Mouse (Mus musculus): ENCODE data around the gene Fmo1.
A peak's percentile ranks its signal among the peaks of the same experiment; 100 is the strongest.

Fmo1 gene

DNA sequence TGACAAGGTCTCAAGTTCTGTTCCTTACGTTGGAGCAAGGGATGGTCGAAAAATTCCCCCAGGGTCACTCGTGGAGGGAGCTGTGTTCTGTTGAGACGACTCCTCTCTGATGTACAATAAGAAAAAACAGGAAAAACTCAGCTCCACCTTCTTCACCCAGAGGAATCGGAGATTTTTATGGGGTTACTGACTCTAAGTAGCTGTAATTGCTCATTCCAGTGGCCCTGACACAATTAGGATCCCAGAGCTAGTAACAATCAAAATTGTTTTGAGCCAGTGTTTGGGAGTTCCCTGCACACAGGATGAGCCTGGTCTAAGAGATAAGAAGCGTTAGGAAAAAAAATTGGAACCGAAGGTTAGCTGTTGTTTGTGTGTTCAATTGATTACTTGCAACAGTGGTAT, at the start of gene Fmo1:
Gene Fmo1, minus strand, starts transcription at position 331 of the 402 bp plus-strand sequence.
- no peak for DNase-seq (ENCODE audit: low read depth, low spot score)

- DNase-seq (ENCODE audit: low read depth, low spot score), result no peak
Measured at GRCm38 (mm10) chr1:162914932-162915556, 48.6 kb upstream of the Fmo1 start.

DNA sequence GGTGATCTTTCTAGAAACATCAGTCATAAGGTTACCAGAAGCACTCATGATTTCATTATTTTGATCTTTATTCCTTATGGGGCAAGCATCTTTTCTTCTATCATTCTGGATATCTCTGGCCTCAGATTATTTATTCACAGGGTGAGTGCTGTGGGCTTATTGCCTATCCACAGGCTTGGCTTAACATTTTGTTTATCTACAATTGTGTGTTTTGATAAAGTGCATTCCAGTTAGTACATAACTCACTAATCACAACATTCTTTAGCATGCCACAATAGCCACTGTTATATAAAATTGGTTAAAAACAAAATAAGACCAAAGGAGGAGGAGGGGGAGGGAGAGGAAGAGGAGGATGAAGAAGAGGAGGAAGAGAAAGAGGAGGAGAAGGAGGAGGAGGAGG, 45.7 kb upstream of the Fmo1 start:
- DNase-seq (ENCODE audit: low read depth, low spot score), result no peak

DNA sequence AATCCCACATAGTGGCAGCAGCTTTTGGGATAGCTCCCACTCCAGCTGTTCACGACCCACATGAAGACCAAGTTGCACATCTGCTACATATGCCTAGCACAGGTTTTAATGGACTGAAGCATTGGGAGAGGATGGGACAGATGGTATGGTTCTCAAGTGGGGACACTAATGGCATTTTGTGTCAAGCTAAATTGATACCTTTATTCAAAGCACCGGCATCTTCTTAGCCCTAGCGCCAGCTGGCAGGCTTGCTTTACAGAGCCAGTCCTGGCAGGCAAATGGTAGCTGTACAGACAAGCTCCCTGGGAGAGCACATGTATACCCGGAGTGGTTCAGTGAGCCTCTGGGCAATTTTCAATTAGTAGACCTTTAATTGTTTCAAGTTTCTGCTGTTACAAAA, 35.5 kb upstream of the Fmo1 start:
- no peak for DNase-seq (ENCODE audit: low read depth, low spot score)

- no peak for DNase-seq (ENCODE audit: low read depth, low spot score)
Measured at GRCm38 (mm10) chr1:162897838-162898811, 31.7 kb upstream of the Fmo1 start, which contains the start of gene Fmo2. TSS of gene Fmo2 (minus strand) at chr1:162898726.

GRCm38 (mm10) chr1:162895900-162896299, 29.5 kb upstream of the Fmo1 start:
- peak; percentile 4 for DNase-seq (ENCODE audit: low read depth, low spot score)

DNA sequence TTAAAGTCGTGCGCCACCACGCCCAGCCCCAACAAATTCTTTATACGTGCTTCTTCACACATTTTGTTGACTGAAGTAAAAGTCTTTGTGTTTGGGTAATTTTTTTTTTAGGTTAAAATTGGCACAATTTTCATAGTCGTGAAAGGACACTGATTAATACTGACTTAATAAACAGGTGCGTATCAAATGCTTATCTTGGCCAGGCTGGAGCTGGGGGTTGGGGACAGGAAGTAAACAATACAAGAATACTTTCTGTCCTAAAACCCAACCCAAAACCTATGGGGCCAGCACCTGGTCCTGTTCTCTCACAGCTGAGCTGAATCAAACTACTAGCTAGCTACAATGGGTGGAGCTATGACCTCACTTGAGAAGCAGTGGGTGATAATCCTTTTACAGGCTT, 26.6 kb upstream of the Fmo1 start:
- DNase-seq (ENCODE audit: low read depth, low spot score), result no peak

GRCm38 (mm10) chr1:162891980-162892451, 25.6 kb upstream of the Fmo1 start:
- DNase-seq (ENCODE audit: low read depth, low spot score), result no peak

GRCm38 (mm10) chr1:162888646-162889045, 22.2 kb upstream of the Fmo1 start:
- no peak for DNase-seq (ENCODE audit: low read depth, low spot score)

GRCm38 (mm10) chr1:162887644-162888043, 21.2 kb upstream of the Fmo1 start:
- no peak for DNase-seq (ENCODE audit: low read depth, low spot score)

- no peak for DNase-seq (ENCODE audit: low read depth, low spot score)
Measured at GRCm38 (mm10) chr1:162886138-162886816, 19.9 kb upstream of the Fmo1 start.

- DNase-seq (ENCODE audit: low read depth, low spot score), result no peak
Measured at GRCm38 (mm10) chr1:162882681-162883080, 16.3 kb upstream of the Fmo1 start.

DNA sequence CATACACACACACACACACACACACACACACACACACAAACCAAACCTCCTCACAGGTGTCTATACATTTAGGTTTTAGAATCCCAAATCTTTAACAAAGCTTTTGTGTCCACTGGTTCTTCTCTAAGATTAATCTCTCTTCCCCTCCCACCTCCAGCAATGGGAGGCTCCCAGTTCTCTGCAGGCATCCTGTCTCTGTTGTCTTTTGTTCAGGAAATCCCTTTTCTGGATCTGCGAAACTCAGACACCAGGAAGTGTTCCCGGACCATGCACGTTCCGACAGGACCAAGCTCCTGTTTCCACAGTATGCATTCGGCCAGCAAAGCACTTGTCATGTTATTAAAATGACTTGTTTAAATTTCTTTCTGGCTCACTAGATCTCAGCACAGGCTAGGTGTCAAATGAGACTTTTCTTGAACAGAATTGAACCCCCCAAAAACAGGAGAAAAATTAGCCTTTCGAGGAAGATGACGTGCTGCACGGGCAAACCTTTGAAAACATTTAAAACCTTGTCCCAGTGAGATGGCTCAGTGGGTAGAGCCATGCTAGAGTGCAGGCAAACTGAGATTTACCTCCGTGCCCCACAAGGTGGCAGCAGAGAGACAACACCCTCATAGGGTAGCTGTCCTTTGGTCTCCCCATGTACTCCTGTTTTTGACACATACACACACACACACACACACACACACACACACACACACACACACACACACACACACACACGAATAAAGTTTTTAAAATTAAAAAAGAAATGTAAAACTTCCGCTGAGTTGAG, 13.4 kb upstream of the Fmo1 start:
- peak; percentile 2 for DNase-seq (ENCODE audit: low read depth, low spot score)

DNA sequence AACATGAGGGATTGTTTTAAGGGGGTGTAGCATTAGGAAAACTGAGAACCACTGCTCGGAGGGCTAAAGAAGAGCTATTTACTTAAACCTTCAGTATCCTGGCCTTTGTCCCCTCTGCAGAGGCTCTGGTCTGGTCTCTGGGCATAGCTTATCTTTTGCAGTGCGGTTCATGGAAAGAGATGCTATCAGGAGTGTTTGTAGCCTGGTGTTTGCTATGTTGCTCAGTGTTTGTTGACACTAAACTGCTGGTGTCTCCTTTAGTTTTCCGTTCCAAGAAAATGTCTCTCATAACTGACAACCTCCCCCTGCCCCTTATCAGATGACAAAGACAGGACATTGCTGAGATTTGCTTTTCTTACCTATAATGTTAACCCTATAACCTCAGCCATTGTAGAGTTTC, 8.7 kb upstream of the Fmo1 start:
- DNase-seq (ENCODE audit: low read depth, low spot score), result no peak

GRCm38 (mm10) chr1:162871701-162872311, 5.4 kb upstream of the Fmo1 start:
- no peak for DNase-seq (ENCODE audit: low read depth, low spot score)

- DNase-seq (ENCODE audit: low read depth, low spot score), result no peak
Measured at GRCm38 (mm10) chr1:162870978-162871377, 4.6 kb upstream of the Fmo1 start.

- no peak for DNase-seq (ENCODE audit: low read depth, low spot score)
Measured at GRCm38 (mm10) chr1:162867396-162867795, 986 bp upstream of the Fmo1 start.

GRCm38 (mm10) chr1:162865493-162865830, 948 bp downstream of the Fmo1 start:
- no peak for DNase-seq (ENCODE audit: low read depth, low spot score)

GRCm38 (mm10) chr1:162864816-162865492, 1.5 kb downstream of the Fmo1 start:
- no peak for DNase-seq (ENCODE audit: low read depth, low spot score)

GRCm38 (mm10) chr1:162864279-162864678, 2.1 kb downstream of the Fmo1 start:
- no peak for DNase-seq (ENCODE audit: low read depth, low spot score)
